Mouse (Mus musculus) heart, embryonic 14.5 days (tissue): ENCODE data around the gene Skil. TPM values are rescaled to one million over a fixed set of nuclear protein-coding genes. Genes with fewer than 3 reads are reported as not detected.

ENCODE experiments used
- ATAC-seq: fragments of 200-750 bp; cut with Nextera tagmentation; 2 replicates; pipeline ENCODE4 v1.8.0; 2017; ENCODE audit warnings: low read depth, moderate TSS enrichment; ENCODE audit not compliant: insufficient number of reproducible peaks, insufficient read depth, low FRiP score
- H3K27ac ChIP-seq, 2 experiments: fragments of 200-500 bp in 1 of 2; fragments of 300-500 bp in 1 of 2; sonication (generic) in 1 of 2; replicated peaks in 1 of 2; 2 replicates each; pipeline ENCODE4 v1.5.1; 2012 to 2014; ENCODE audit warnings: low read depth in 2 of 2, low read length in 2 of 2, control low read depth in 1 of 2, mild to moderate bottlenecking in 1 of 2, mixed read lengths in 1 of 2; ENCODE audit not compliant: control insufficient read depth in 1 of 2, insufficient read depth in 1 of 2
- H3K27me3 ChIP-seq: fragments of 300-500 bp; sonication (generic); 2 replicates; pipeline ENCODE4 v1.6.1; 2014; ENCODE audit warnings: mild to moderate bottlenecking, low read length, control low read depth; ENCODE audit not compliant: control insufficient read depth, insufficient read depth
- H3K36me3 ChIP-seq: fragments of 300-500 bp; sonication (generic); 2 replicates; pipeline ENCODE4 v1.6.1; 2014; ENCODE audit warnings: mild to moderate bottlenecking, control low read depth, low read length, mixed read lengths; ENCODE audit not compliant: control insufficient read depth, insufficient read depth
- H3K4me1 ChIP-seq, 2 experiments: fragments of 200-500 bp in 1 of 2; fragments of 300-500 bp in 1 of 2; sonication (generic) in 1 of 2; 2 replicates each; pipeline ENCODE4 v1.6.1; 2012 to 2014; ENCODE audit warnings: low read length in 2 of 2, control low read depth in 1 of 2, mixed read lengths in 1 of 2; ENCODE audit not compliant: control insufficient read depth in 2 of 2, insufficient read depth in 2 of 2
- H3K4me2 ChIP-seq: fragments of 300-500 bp; sonication (generic); 2 replicates; pipeline ENCODE4 v1.6.1; 2014; ENCODE audit warnings: mild to moderate bottlenecking, low read length
- H3K4me3 ChIP-seq, 2 experiments: fragments of 200-500 bp in 1 of 2; fragments of 300-500 bp in 1 of 2; sonication (generic) in 1 of 2; 2 replicates each; pipeline ENCODE4 v1.5.1; 2012 to 2014; ENCODE audit warnings: low read length in 2 of 2, mild to moderate bottlenecking in 2 of 2, control low read depth in 1 of 2, low read depth in 1 of 2, moderate library complexity in 1 of 2; ENCODE audit not compliant: control insufficient read depth in 1 of 2, insufficient read depth in 1 of 2
- H3K9ac ChIP-seq: fragments of 300-500 bp; sonication (generic); 2 replicates; pipeline ENCODE4 v1.6.1; 2014; ENCODE audit warnings: mild to moderate bottlenecking, low read length
- H3K9me3 ChIP-seq: fragments of 300-500 bp; sonication (generic); 2 replicates; pipeline ENCODE4 v1.6.1; 2016; ENCODE audit warnings: low read length, control low read depth; ENCODE audit not compliant: control insufficient read depth
- WGBS: fragments of 180-500 bp; shearing (Covaris S2); extraction: QIAGEN DNeasy Blood & Tissue Kit; methylation state at CpG from one replicate; pipeline ENCODE4 v1.1.7; 2014; 5-methylcytosine and 5-hydroxymethylcytosine counted together
- polyA plus RNA-seq: library from polyadenylated mRNA; unstranded; fragments of >200 nt; fragmentation: Nextera tagmentation; extraction: Ambion mirVana; gene quantifications from 2 replicates; pipeline ENCODE4 v1.2.1, GENCODE M21; 2014

The Skil gene
- polyA plus RNA-seq, 1 experiment from 2014 or later, result 19.0 TPM

GRCm38 (mm10) chr3:31106597-31106996 is 11.7 kb downstream of the Skil start:
- ATAC-seq, result no peak

GRCm38 (mm10) chr3:31107674-31108073 is 12.8 kb downstream of the Skil start:
- ATAC-seq, result no peak
- 66% methylated on average over 4 of the region's 4 CpGs for WGBS
- Histone ChIP-seq H3K4me2 (no peak overlapping the region), H3K9me3 (no peaks in the 10 kb centered on the region), H3K27me3 (no peaks in the 10 kb centered on the region), H3K27ac (no peak overlapping the region), H3K4me3 (no peak overlapping the region), H3K4me1 (peaks cover 2 to 19% of the 10 kb centered on the region in 2 experiments), H3K36me3 (peaks cover 10% of the 10 kb centered on the region; the same call in 1 of the 2 replicates), H3K9ac (no peak overlapping the region)

More at GRCm38 (mm10) chr3:31106597-31106996, 11.7 kb downstream of the Skil start:
- peaks cover 2 to 20% of the 10 kb centered on the region in 2 experiments for H3K4me1 ChIP-seq
- no peak overlapping the region for H3K27ac ChIP-seq
- no peaks in the 10 kb centered on the region for H3K9me3 ChIP-seq
- H3K27me3 ChIP-seq, result no peaks in the 10 kb centered on the region
- no peak overlapping the region for H3K9ac ChIP-seq
- no peak overlapping the region for H3K4me3 ChIP-seq
- WGBS, result 84% methylated on average over 6 of the region's 6 CpGs
- H3K4me2 ChIP-seq, result no peak overlapping the region
- 0 out of 2 replicates have a peak, but pooled peaks cover 4% of the 10 kb centered on the region for H3K36me3 ChIP-seq

DNA sequence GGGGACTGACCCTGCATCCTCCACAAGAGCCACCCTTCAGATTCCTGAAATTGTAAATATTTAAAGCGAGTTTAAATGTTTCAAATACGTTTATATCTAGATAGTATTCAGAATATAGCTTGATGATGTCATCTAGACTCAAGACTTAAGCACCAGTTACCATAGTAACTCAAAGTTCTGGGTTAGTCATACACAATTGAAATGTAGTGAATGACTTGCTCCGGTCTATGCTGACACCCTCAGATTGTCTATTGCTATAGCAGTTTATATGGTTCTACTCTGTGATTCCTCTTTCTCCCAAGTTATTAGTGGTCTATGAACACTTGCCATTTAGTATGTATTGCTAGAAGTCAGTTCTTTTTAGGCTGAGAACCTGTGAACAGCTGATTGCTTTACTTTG is 14.2 kb downstream of the Skil start:
- H3K4me1 ChIP-seq, result peaks cover 2 to 19% of the 10 kb centered on the region in 2 experiments
- no peak overlapping the region for H3K4me3 ChIP-seq
- H3K9me3 ChIP-seq, result no peaks in the 10 kb centered on the region
- 64% methylated on average over 3 of the region's 3 CpGs for WGBS
- no peak overlapping the region for H3K4me2 ChIP-seq
- peaks cover 23% of the 10 kb centered on the region for H3K36me3 ChIP-seq
- no peak overlapping the region for H3K9ac ChIP-seq
- no peak overlapping the region for H3K27ac ChIP-seq
- H3K27me3 ChIP-seq, result no peaks in the 10 kb centered on the region
- no peak for ATAC-seq

DNA sequence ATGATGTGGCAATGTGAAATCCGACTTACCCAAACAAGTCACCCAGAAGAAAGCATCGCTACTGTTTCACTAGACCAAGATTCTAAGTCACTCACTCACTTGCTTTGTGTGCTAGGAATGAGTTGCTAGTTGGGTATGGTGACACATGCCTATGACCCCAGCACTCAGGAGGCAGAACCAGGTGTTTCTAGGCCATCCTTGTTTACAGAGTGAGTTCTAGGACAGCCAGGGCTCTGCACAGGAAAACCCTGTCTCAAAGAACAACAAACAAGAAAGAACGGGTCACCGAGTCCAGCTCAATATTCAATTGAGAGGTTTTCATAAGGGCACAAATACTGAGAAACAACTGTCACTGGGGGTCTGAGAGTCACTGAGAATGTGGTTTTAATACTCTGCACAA is 28.2 kb downstream of the Skil start:
- no peak for ATAC-seq
- H3K9ac ChIP-seq, result no peak overlapping the region
- 84% methylated on average over 4 of the region's 4 CpGs for WGBS

DNA sequence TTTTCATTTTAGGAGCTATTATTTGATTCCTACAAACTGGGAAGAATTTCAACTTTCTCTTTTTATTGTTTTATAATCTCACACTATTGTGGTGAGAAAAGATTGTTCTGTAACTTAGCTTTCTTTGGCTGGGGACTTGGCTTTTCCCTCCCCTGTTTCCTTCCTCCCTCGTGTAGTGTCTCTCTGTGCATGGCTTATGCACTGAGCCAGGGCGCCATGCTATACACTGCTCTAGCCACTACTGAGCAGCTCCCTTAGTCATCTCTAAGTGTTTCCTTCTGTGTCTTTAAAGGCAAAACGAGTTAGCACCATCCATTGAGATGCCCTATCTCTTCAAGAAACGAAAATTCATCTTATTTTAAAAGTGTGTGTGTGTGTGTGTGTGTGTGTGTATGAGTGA is 31.4 kb downstream of the Skil start:
- Histone ChIP-seq H3K4me1 (0 out of 4 replicates have a peak, but pooled peaks cover 0 to 2% of the 10 kb centered on the region in 2 experiments), H3K4me2 (no peak overlapping the region), H3K4me3 (no peak overlapping the region), H3K36me3 (peaks cover 23% of the 10 kb centered on the region), H3K9ac (no peak overlapping the region), H3K9me3 (no peaks in the 10 kb centered on the region), H3K27ac (no peak overlapping the region), H3K27me3 (no peaks in the 10 kb centered on the region)
- WGBS, result 55% methylated on average over 4 of the region's 4 CpGs
- no peak for ATAC-seq

More for the DNA sequence above, 28.2 kb downstream of the Skil start:
- no peaks in the 10 kb centered on the region for H3K4me1 ChIP-seq
- H3K4me3 ChIP-seq, result no peak overlapping the region
- peaks cover 54% of the 10 kb centered on the region for H3K36me3 ChIP-seq
- no peak overlapping the region for H3K27ac ChIP-seq
- H3K9me3 ChIP-seq, result no peaks in the 10 kb centered on the region
- no peak overlapping the region for H3K4me2 ChIP-seq
- H3K27me3 ChIP-seq, result no peaks in the 10 kb centered on the region

DNA sequence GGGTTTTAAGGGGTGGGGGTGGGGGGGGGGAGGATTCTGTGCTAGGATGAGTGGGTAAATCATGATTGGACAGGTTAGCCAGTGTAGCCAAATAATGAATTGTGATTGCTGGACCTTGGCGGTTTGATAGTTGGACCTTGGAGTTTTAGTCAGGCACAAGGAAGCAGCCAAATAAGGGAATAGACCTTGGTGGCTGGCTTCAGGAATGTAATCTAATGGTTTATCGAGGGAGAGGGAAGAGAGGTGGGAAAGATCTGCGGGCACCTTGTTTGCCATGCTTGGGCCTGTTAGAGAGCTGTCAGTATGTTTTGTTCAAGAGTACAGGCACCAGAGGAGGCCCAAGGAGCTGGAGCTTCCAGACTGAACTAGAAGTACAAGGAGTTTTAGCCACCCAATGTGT is 32.0 kb downstream of the Skil start:
- Histone ChIP-seq H3K27ac (no peak overlapping the region), H3K36me3 (peaks cover 22% of the 10 kb centered on the region), H3K9ac (no peak overlapping the region), H3K9me3 (no peaks in the 10 kb centered on the region), H3K27me3 (no peaks in the 10 kb centered on the region), H3K4me1 (0 out of 4 replicates have a peak, but pooled peaks cover 0 to 2% of the 10 kb centered on the region in 2 experiments), H3K4me2 (no peak overlapping the region), H3K4me3 (no peak overlapping the region)
- ATAC-seq, result no peak
- WGBS, result 47% methylated on average over 3 of the region's 3 CpGs

- no peak overlapping the region for H3K9ac ChIP-seq
- no peak overlapping the region for H3K4me2 ChIP-seq
- H3K36me3 ChIP-seq, result no peaks in the 10 kb centered on the region
- 37% methylated on average over 4 of the region's 4 CpGs for WGBS
- no peak for ATAC-seq
- H3K27me3 ChIP-seq, result no peaks in the 10 kb centered on the region
- no peak overlapping the region for H3K27ac ChIP-seq
- no peaks in the 10 kb centered on the region for H3K9me3 ChIP-seq
- H3K4me3 ChIP-seq, result no peak overlapping the region
- H3K4me1 ChIP-seq, result 0 out of 4 replicates have a peak, but pooled peaks cover 0 to 2% of the 10 kb centered on the region in 2 experiments
Measured at GRCm38 (mm10) chr3:31129766-31130165, 34.9 kb downstream of the Skil start.

DNA sequence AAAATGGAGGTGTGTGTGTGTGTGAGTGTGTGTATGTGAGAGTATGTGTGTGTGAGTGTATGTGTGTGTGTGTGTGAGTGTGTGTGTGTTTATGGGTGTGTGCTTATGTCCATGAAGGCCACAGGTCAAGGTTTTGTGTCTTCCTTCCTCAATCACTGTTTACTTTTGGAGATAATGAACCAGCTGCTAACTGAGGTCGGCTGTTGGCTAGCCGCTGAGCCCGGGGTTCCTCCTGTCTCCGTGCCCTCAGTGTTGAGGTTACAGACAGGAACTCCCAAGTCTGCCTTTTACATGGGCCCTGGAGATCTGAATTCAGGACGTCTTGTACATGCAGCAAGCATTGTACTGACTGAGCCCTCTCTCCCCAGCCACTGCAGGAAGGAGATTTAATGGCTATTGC is 38.8 kb downstream of the Skil start:
- Histone ChIP-seq H3K4me1 (0 out of 4 replicates have a peak, but pooled peaks cover 0 to 2% of the 10 kb centered on the region in 2 experiments), H3K4me2 (no peak overlapping the region), H3K9me3 (no peaks in the 10 kb centered on the region), H3K9ac (no peak overlapping the region), H3K36me3 (no peaks in the 10 kb centered on the region), H3K4me3 (no peak overlapping the region), H3K27me3 (no peaks in the 10 kb centered on the region), H3K27ac (no peak overlapping the region)
- WGBS, result 33% methylated on average over 5 of the region's 5 CpGs
- ATAC-seq, result no peak
